Mouse (Mus musculus) embryonic fibroblast, embryonic 13.5 days (primary cell): ENCODE results near the gene Olfr370. TPM values are rescaled to one million over a fixed set of nuclear protein-coding genes. Genes with fewer than 3 reads are reported as not detected.
"Not testable (repeated sequence)": the region's sequence is repeated elsewhere in the genome, so short reads cannot be mapped to it uniquely, and the experiment has no call there.

Source experiments
- H3K27ac ChIP-seq: 2 replicates; pipeline ENCODE4 v1.5.1; 2012; ENCODE audit warnings: low read length, control low read depth, inconsistent platforms; ENCODE audit not compliant: insufficient read depth
- H3K4me1 ChIP-seq: 2 replicates; pipeline ENCODE4 v1.6.1; 2011; ENCODE audit warnings: low read length; ENCODE audit not compliant: control insufficient read depth, insufficient read depth
- H3K4me3 ChIP-seq: 2 replicates; pipeline ENCODE4 v1.5.1; 2011; ENCODE audit warnings: mild to moderate bottlenecking, control low read depth, low read length; ENCODE audit not compliant: insufficient read depth
- CTCF ChIP-seq: IDR thresholded peaks from 2 replicates; pipeline ENCODE4 v1.5.1; 2011; ENCODE audit warnings: mild to moderate bottlenecking, control low read depth, low read length, moderate library complexity, borderline replicate concordance; ENCODE audit not compliant: insufficient read depth
- POLR2A ChIP-seq: IDR thresholded peaks from 2 replicates; pipeline ENCODE4 v1.6.1; 2011; ENCODE audit warnings: low read depth, mild to moderate bottlenecking, control low read depth, low read length, moderate library complexity
- polyA plus RNA-seq: library from polyadenylated mRNA; stranded (reverse); fragments of >200 nt; gene quantifications from 2 replicates; pipeline ENCODE4 v1.2.4, GENCODE M21; 2011; ENCODE audit warnings: low read depth; ENCODE audit not compliant: missing spikeins, insufficient read length

The Olfr370 gene
- not detected in 2 replicates for polyA plus RNA-seq

DNA sequence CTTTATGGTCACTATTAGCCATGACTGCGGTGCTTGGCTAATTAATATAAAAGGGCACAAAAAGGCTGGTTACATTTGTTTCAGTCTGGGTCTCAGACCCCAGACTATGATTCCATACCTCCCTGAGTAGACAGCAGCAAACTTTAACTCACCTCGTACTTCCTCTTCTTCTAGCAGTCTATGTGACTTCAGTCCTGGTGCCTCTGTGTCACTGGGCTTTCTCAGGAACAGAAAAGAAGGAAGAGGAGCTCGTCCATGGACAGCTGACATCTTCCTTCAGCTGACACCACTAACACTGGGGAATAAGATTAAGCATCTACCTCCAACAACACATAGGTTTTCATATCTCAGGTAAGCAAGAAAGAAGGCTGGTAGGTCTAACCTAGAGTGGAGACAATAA lies at the start of gene Olfr370:
Gene Olfr370, plus strand, starts transcription at position 45 of the 400 bp plus-strand sequence.
- TF ChIP-seq POLR2A (no peak), CTCF (no peak)
- no peaks in the 10 kb centered on the region for H3K4me1 ChIP-seq
- no peak within 1 kb of the TSS for H3K4me3 ChIP-seq
- H3K27ac ChIP-seq, result no peak within 1 kb of the TSS

DNA sequence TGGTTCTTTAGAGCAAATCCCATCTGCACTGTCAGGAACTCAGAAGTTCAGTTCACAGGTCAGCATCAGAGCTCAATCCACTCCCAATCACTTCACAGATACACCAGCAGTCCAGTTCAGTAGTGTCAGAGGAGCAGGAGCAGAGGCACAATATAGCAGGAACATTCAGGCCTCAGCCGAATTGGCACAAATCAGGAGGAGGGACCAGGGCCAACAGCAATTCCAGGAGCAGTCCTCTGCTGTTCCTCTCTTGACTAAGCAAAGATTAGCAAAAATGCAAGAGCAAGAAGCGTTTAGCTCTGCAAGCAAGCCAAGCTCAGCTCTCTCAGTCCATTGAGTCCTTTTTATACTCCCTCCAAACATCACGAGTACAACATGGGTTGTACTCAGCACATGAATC lies 23.9 kb upstream of the Olfr370 start:
- TF ChIP-seq POLR2A, result no peak
- no peak for TF ChIP-seq CTCF
- H3K4me1 ChIP-seq, result no peaks in the 10 kb centered on the region
- no peak overlapping the region for H3K4me3 ChIP-seq
- no peak overlapping the region for H3K27ac ChIP-seq

DNA sequence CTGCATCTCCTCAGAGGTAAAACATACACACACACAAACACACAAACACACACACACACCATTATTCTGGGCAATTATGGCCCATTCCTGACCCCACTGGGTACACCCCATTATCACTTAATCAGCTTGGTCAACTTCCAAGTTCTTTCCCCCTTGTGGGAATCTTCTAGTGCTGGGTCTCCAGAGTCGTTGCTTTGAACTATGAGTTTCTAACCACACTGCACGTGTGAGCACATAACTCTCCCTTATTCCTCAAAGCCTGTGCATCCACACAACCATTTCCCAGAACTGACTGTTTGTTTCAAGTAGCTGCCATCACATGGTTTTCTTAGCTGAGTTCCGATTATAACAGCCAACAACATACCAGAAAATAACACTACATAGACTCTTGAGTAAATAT lies 15.1 kb upstream of the Olfr370 start:
- TF ChIP-seq POLR2A (no peak), CTCF (no peak)
- Histone ChIP-seq H3K4me1 (no peaks in the 10 kb centered on the region), H3K27ac (no peak overlapping the region), H3K4me3 (no peak overlapping the region)

DNA sequence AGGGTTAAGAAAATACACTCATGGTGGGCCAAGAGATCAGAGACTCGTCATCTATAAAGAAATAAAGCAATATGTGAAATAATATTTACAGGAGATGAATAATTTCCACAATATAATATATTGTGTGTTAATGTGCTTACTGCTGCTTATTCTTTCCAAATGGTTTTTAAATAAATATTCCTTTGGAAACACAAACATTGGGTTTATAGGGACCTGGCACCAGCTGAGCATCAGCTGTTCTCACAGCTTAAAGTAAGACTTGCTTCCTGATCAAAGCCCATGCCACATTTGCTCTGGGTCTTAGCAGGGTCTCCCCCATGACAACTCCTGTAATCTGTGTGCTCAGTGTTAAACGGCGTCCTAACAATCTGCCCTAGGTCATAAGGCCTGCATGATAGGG lies 14.7 kb upstream of the Olfr370 start:
- not testable (repeated sequence) for H3K4me1 ChIP-seq, H3K27ac ChIP-seq

DNA sequence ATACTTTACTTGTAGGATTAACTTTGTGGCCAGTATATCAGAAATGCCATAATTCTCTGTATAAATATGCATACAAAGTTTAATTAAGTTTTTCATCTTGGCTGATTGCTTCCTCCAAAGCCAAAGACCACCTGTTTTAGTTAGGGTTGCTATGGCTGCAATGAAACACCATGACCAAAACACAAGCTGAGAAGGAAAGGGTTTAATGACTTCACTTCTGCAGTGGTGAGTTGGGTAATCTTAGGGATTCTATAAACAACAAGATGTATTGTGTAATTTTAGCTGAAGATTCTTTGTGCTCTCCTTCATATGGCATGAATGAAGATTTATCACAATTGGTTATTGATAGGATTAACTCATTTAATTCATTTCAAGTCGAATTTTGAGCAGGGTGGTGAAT lies 14.3 kb upstream of the Olfr370 start:
- Histone ChIP-seq H3K4me3 (no peak overlapping the region), H3K27ac (no peak overlapping the region), H3K4me1 (no peaks in the 10 kb centered on the region)
- TF ChIP-seq POLR2A (no peak), CTCF (no peak)

More for the DNA sequence above, 14.7 kb upstream of the Olfr370 start:
- not testable (repeated sequence) for H3K4me3 ChIP-seq

DNA sequence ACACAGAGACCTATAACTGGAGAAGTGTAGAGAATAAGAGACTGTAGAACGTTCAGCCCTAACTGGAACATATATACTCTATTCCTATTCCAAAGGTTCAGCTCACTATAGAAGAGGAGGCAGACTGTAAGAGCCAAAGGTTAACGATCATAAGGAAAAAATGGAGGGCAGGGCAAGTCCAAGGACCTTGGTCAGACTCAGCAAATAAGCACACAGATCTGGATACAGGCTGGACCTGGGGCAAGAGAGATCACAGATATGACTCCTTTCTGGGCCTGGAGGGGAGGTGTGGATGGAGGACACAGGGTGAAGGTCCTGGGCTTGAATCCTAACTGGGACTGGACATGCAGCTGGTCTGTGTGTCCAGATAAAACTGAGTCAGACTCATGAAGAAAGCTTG lies 778 bp upstream of the Olfr370 start:
- TF ChIP-seq CTCF, result no peak
- TF ChIP-seq POLR2A, result no peak
- Histone ChIP-seq H3K4me1 (no peaks in the 10 kb centered on the region), H3K4me3 (no peak overlapping the region), H3K27ac (no peak overlapping the region)

DNA sequence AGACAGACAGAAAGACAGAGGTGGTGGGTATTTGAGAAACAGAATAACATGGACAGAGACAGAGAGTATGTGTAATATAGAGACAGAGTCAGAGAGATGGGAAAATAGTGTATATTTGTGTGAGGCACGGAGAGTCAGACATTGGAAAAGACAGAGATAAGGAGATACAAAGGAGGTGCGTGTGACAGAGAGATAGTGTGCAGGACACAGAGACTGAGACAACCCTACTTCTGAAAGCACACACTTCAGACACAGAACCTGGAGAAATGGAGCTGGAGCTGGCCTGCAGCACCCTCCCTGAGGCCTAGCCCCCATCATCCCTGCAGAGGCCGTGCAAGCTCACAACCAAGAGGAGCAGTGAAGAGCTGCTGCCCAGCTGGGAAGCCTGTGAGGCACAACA lies 27.1 kb downstream of the Olfr370 start:
- Histone ChIP-seq H3K4me3 (no peak overlapping the region), H3K4me1 (no peaks in the 10 kb centered on the region; the same call in 1 of the 2 replicates), H3K27ac (no peak overlapping the region)
- TF ChIP-seq POLR2A, result no peak
- TF ChIP-seq CTCF, result no peak

DNA sequence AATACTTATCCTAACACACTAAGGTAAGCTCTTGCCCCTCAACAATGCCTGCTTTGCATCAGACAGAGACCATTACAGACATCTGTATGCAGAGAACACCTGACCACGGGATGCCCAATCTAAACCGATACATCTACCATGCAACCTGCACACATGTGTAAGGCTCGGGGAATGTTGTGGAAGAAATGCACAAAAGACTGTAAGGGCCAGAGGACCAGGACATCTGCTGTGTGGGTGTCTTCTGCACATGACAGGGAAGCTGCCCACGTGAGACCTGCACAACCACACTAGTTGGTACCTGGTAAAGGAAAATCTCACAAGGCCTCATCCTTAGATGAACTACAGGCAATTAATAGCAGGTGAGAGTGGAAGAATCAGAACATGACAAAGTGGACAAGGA lies 27.7 kb downstream of the Olfr370 start:
- Histone ChIP-seq H3K4me3 (no peak overlapping the region), H3K27ac (no peak overlapping the region), H3K4me1 (no peaks in the 10 kb centered on the region; the same call in 1 of the 2 replicates)
- TF ChIP-seq POLR2A, result no peak
- no peak for TF ChIP-seq CTCF

DNA sequence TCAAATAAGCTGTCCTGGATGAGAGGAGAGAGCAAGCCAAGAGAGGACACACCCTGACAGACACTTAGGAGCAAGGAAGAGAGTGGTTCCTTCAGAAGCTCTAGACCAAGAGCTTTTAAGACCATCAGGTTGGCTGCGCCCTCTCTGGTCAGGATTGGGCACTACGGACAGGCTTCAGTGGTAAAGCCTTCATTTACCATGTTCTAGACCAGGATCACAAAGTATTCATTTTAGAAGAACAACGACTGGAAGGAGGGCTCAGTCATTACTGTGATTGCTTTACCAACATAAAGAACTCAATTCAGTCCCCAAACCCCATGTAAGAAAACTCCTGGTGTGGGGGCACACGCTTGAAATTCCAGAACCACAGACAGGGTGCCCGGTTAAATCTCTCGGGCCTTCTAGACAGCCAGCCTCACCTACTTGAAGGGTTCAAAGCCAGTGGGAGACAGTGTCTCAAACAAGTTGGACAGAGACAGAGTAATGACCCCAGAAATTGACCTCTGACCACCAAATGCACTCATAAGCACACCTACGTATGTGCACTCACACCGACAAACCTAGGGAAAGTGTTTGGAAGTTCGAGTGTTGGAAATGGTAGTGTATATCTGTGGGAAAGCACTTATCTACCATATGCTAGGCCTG lies 30.3 kb downstream of the Olfr370 start:
- Histone ChIP-seq H3K4me1 (no peaks in the 10 kb centered on the region; the same call in 1 of the 2 replicates), H3K27ac (no peak overlapping the region), H3K4me3 (no peak overlapping the region)
- TF ChIP-seq POLR2A (no peak), CTCF (no peak)

DNA sequence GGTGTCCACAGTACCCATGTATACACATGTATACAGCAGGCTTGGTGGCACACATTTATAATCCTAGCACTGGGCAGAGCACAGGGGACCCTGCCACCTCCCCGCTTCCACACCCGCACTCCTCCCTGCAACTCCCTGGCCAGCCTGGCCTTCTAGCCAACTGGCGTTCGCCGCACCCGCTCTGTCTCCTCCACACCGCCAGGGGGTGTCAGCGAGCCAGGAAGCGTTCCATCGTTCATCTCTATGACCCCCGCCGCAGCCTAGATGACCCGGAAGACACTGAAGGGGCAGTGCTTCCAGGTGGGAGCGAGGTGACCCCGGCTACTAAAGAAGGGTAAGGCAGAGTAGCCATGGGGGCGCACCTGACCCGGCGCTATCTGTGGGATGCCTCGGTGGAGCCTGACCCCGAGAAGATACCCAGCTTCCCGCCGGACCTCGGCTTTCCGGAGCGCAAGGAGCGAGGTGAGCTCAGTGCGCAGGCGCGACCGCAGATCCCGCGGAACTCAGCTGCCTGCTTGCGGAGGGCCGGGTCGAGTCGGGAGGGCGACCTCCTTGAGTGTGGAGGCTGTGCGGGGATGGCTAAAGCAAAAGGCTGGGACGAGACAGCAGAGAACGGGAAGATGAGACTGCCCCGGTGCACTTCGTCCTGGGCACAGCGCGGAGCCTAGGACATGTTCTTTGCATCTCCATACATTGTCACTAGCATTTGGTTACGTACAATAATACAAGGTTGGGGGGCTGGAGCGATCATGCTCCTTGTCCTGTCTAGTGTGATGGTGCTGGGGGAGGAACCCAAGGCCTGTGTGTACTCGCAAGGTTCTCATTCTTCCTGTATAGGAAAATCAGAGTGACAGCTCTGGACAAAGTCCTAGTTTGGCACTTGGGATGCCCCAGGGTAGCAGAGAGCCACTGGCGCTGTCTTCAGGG lies 31.2 kb downstream of the Olfr370 start, which contains the start of gene Ndufb7:
Gene Ndufb7, plus strand, starts transcription at position 203 of the 927 bp plus-strand sequence.
- Histone ChIP-seq H3K4me1 (no peaks in the 10 kb centered on the region; the same call in 1 of the 2 replicates), H3K4me3 (peak within 1 kb of the TSS; percentile 87), H3K27ac (no peak within 1 kb of the TSS)
- TF ChIP-seq CTCF (peak; percentile 96), POLR2A (peak; percentile 89)
